Mouse (Mus musculus): ENCODE results near the gene Trib2. TPM values are rescaled to one million over a fixed set of nuclear protein-coding genes. Genes with fewer than 3 reads are reported as not detected.

Trib2 gene
- 36.4 and 48.0 TPM in 2 replicates for polyA plus RNA-seq (2012; rRNA removed)

DNA sequence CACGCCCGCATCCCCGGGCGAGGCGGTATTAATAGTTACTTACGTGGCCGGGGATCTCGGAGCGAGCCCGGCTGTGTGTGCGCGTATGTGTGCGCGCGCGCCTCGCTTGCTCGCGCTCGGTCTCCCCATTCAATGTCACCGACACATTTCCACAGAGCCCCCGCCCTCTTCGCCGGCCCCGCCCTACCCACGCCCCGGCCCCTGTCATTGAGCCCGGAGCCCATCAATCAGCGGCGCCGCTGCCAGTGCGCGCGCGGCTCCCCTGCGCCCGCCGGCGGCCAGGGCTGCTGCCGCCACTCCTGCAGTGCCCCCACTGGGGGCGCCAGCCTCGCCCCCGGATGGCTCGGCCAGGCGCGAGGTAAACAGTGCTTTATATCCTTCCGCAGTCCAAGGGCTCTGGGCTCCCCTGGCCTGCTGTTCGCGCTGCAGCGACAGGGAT, at the start of gene Trib2:
Gene Trib2 (minus strand): TSS at position 183 of the 439 bp plus-strand sequence.

Data from central nervous system, embryonic 11.5 days (tissue).